ENCODE assay signal across 8 mouse cellular contexts in genomic region chr13:92740671-92741270, GRCm38 (mm10). TPM values are rescaled to one million over a fixed set of nuclear protein-coding genes. Genes with fewer than 3 reads are reported as not detected.
DNase-seq lines count a peak whose midpoint lies in the region; ATAC-seq and TF ChIP-seq lines count a peak whose summit lies in the region.

No protein-coding gene starts in this region.

- ATAC-seq in kidney, postnatal 0 days (replicated peaks; ENCODE audit: low FRiP score, low read depth), result no peak
- ATAC-seq in midbrain, embryonic 13.5 days, result peak; percentile 49; the same call in 1 of the 2 replicates

- H3K4me2 ChIP-seq in kidney, postnatal 0 days (ENCODE audit: low read length), result no peak overlapping the region
- H3K4me2 ChIP-seq in midbrain, embryonic 13.5 days (replicated peaks), result no peak overlapping the region

- TF ChIP-seq POLR2A in cerebellum, adult 2 months (IDR thresholded peaks at IDR 0.05; ENCODE audit: borderline replicate concordance, insufficient read depth, low read length), result no peak

- H3K9ac ChIP-seq in kidney, postnatal 0 days (ENCODE audit: low read depth, low read length), result no peak overlapping the region
- no peak overlapping the region for H3K9ac ChIP-seq in midbrain, embryonic 13.5 days (replicated peaks)

- WGBS in cerebellum, adult 2 months, result 11% methylated on average over 2 of the region's 2 CpGs
- 14% methylated on average over 2 of the region's 2 CpGs for WGBS in kidney, postnatal 0 days
- WGBS in midbrain, embryonic 13.5 days, result 15% methylated on average over 2 of the region's 2 CpGs

- H3K9me3 ChIP-seq in kidney, postnatal 0 days (replicated peaks; ENCODE audit: low read length), result no peaks in the 10 kb centered on the region
- H3K9me3 ChIP-seq in midbrain, embryonic 13.5 days, result no peaks in the 10 kb centered on the region

- no peak for DNase-seq in gastrocnemius, adult 2 months
- DNase-seq in gastrocnemius, postnatal 25 days, result no peak
- peak; percentile 58 for DNase-seq in CD4-positive helper T cell, adult 2 months (ENCODE audit: low read depth, low spot score)
- DNase-seq in cerebellum, adult 2 months, result peak; percentile 44 to 52
- peak; percentile 65 for DNase-seq in forelimb bud, embryonic 11.5 days (ENCODE audit: low read depth, low spot score)
- peak; percentile 90 for DNase-seq in kidney, postnatal 0 days (ENCODE audit: low spot score)
- no peak for DNase-seq in urinary bladder, postnatal 10 days (ENCODE audit: low spot score)

- no peak overlapping the region for H3K27ac ChIP-seq in gastrocnemius, adult 2 months
- H3K27ac ChIP-seq in cerebellum, adult 2 months (ENCODE audit: insufficient read depth, low read length), result no peak overlapping the region
- no peak overlapping the region for H3K27ac ChIP-seq in kidney, postnatal 0 days
- no peak overlapping the region for H3K27ac ChIP-seq in midbrain, embryonic 13.5 days

- no peaks in the 10 kb centered on the region for H3K27me3 ChIP-seq in cerebellum, adult 2 months (ENCODE audit: control insufficient read depth, insufficient read depth, low read length)
- no peaks in the 10 kb centered on the region for H3K27me3 ChIP-seq in kidney, postnatal 0 days (ENCODE audit: insufficient read depth, low read length)
- no peaks in the 10 kb centered on the region for H3K27me3 ChIP-seq in midbrain, embryonic 13.5 days

- no peak overlapping the region for H3K4me3 ChIP-seq in gastrocnemius, adult 2 months
- H3K4me3 ChIP-seq in cerebellum, adult 2 months (replicated peaks; ENCODE audit: insufficient read depth, low read depth, low read length), result no peak overlapping the region
- no peak overlapping the region for H3K4me3 ChIP-seq in kidney, postnatal 0 days (replicated peaks; ENCODE audit: low read depth, low read length)
- H3K4me3 ChIP-seq in midbrain, embryonic 13.5 days (replicated peaks), result no peak overlapping the region

- no peaks in the 10 kb centered on the region for H3K36me3 ChIP-seq in kidney, postnatal 0 days (ENCODE audit: insufficient read depth, low read length)
- H3K36me3 ChIP-seq in midbrain, embryonic 13.5 days, result no peaks in the 10 kb centered on the region

- peak; percentile 97 for TF ChIP-seq CTCF in gastrocnemius, adult 2 months (IDR thresholded peaks at IDR 0.05)
- peak; percentile 69 for TF ChIP-seq CTCF in cerebellum, adult 2 months (IDR thresholded peaks at IDR 0.05; ENCODE audit: borderline replicate concordance, insufficient read depth, low read depth, low read length)
- TF ChIP-seq CTCF in kidney, postnatal 0 days (IDR thresholded peaks at IDR 0.05; ENCODE audit: low read depth), result peak; percentile 82

- 0 out of 2 replicates have a peak, but pooled peaks cover 5% of the 10 kb centered on the region for H3K4me1 ChIP-seq in cerebellum, adult 2 months (ENCODE audit: control insufficient read depth, insufficient read depth, low read length)
- H3K4me1 ChIP-seq in kidney, postnatal 0 days (replicated peaks; ENCODE audit: insufficient read depth, low read length), result no peaks in the 10 kb centered on the region
- peaks cover 10% of the 10 kb centered on the region for H3K4me1 ChIP-seq in midbrain, embryonic 13.5 days (replicated peaks)

- intact Hi-C loops in gastrocnemius, adult 2 months (cut with DNase I), result loop anchor here (1.0 kb wide), 1 partner anchor 160 kb away; no protein-coding TSS in a partner anchor

RNA-seq across cellular contexts. Expression of gene Thbs4, which starts 53.8 kb away (rescaled TPM):
- total RNA-seq in gastrocnemius, adult 2 months (2021), result 100 to 1,000 TPM in 1 of 2 experiments, 10 to 100 TPM in 1; 60.5 to 195 TPM
- total RNA-seq in gastrocnemius, postnatal 25 days (2021), result 100 to 1,000 TPM in 1 of 2 experiments, 10 to 100 TPM in 1; 64.9 to 112 TPM
- 0.24 and 0.26 TPM in 2 replicates for polyA plus RNA-seq in cerebellum, adult 2 months (2012; rRNA removed)
- 1.3 and 2.0 TPM in 2 replicates for polyA plus RNA-seq in kidney, postnatal 0 days (2015; fragmentation: Nextera tagmentation; extraction: Ambion mirVana)
- polyA plus RNA-seq in midbrain, embryonic 13.5 days (2015; fragmentation: Nextera tagmentation; extraction: Ambion mirVana), result 2.8 TPM in 2 replicates

Comparison
In these comparisons a context has a peak if more than half of its experiments do, and no peak if none do; other contexts are left out.
1. DNase-seq: peak in CD4-positive helper T cell, adult 2 months (single experiment), cerebellum, adult 2 months (2 of 2), forelimb bud, embryonic 11.5 days (single experiment) and kidney, postnatal 0 days (single experiment); none in gastrocnemius, adult 2 months (single experiment), gastrocnemius, postnatal 25 days (single experiment) and urinary bladder, postnatal 10 days (single experiment).
2. Peak in every context shown above with its lines, with median percentiles within 50 percentile points of each other: CTCF ChIP-seq.